Mouse (Mus musculus) embryonic facial prominence, embryonic 11.5 days (tissue): ENCODE measurements around the gene Klf6. TPM values are rescaled to one million over a fixed set of nuclear protein-coding genes. Genes with fewer than 3 reads are reported as not detected.

Source experiments
- ATAC-seq: fragments of 200-750 bp; cut with Nextera tagmentation; replicated peaks from 2 replicates; pipeline ENCODE4 v1.8.0; 2017; ENCODE audit warnings: low read depth; ENCODE audit not compliant: insufficient number of reproducible peaks, low FRiP score, low TSS enrichment
- DNase-seq: peaks from one replicate; pipeline ENCODE4 v3.0.0-alpha.2; 2015; ENCODE audit warnings: low spot score
- H3K27ac ChIP-seq: fragments of 300-500 bp; sonication (generic); replicated peaks from 2 replicates; pipeline ENCODE4 v1.5.1; 2014; ENCODE audit warnings: mild to moderate bottlenecking, low read depth, low read length, control low read depth
- H3K27me3 ChIP-seq: fragments of 300-500 bp; sonication (generic); 2 replicates; pipeline ENCODE4 v1.6.1; 2014; ENCODE audit warnings: mild to moderate bottlenecking, low read length, moderate library complexity, mixed read lengths; ENCODE audit not compliant: control insufficient read depth, insufficient read depth
- H3K36me3 ChIP-seq: fragments of 300-500 bp; sonication (generic); replicated peaks from 2 replicates; pipeline ENCODE4 v1.6.1; 2014; ENCODE audit warnings: low read depth, mild to moderate bottlenecking, low read length, moderate library complexity, mixed read lengths; ENCODE audit not compliant: control insufficient read depth, insufficient read depth
- H3K4me1 ChIP-seq: fragments of 300-500 bp; sonication (generic); 2 replicates; pipeline ENCODE4 v1.6.1; 2014; ENCODE audit warnings: low read length, mixed read lengths; ENCODE audit not compliant: control insufficient read depth, insufficient read depth
- H3K4me2 ChIP-seq: fragments of 300-500 bp; sonication (generic); 2 replicates; pipeline ENCODE4 v1.6.1; 2014; ENCODE audit warnings: low read depth, mild to moderate bottlenecking, control low read depth, low read length, moderate library complexity
- H3K4me3 ChIP-seq: fragments of 300-500 bp; sonication (generic); 2 replicates; pipeline ENCODE4 v1.5.1; 2014; ENCODE audit warnings: low read depth, low read length, control low read depth
- H3K9ac ChIP-seq: fragments of 300-500 bp; sonication (generic); replicated peaks from 2 replicates; pipeline ENCODE4 v1.6.1; 2014; ENCODE audit warnings: mild to moderate bottlenecking, control low read depth, low read length
- H3K9me3 ChIP-seq: fragments of 300-500 bp; sonication (generic); replicated peaks from 2 replicates; pipeline ENCODE4 v1.6.1; 2016; ENCODE audit warnings: mild to moderate bottlenecking, low read length, inconsistent platforms, mixed read lengths; ENCODE audit not compliant: control insufficient read depth
- WGBS: fragments of 180-500 bp; shearing (Covaris S2); extraction: QIAGEN DNeasy Blood & Tissue Kit; methylation state at CpG from one replicate; pipeline ENCODE4 v1.1.7; 2014; 5-methylcytosine and 5-hydroxymethylcytosine counted together
- polyA plus RNA-seq: library from polyadenylated mRNA; unstranded; fragments of >200 nt; fragmentation: Nextera tagmentation; extraction: Ambion mirVana; gene quantifications from 2 replicates; pipeline ENCODE4 v1.2.1, GENCODE M21; 2014

Klf6 gene
- polyA plus RNA-seq, 1 experiment from 2014 or later: 43.6 TPM

DNA sequence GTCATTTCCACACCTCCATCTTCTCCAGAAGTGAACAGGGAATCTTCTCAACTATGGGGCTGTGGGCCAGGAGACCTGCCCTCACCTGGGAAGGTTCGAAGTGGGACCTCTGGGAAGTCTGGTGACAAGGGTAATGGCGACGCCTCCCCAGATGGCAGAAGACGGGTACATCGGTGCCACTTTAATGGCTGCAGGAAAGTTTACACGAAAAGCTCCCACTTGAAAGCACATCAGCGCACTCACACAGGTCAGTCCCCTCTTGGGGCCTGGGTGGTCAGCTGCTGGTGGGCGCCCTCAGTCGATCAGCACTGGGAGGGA lies 3.8 kb downstream of the Klf6 start:
- Histone ChIP-seq H3K27ac (no peak overlapping the region), H3K27me3 (no peaks in the 10 kb centered on the region), H3K4me3 (no peak overlapping the region), H3K36me3 (peaks cover 6% of the 10 kb centered on the region), H3K4me2 (no peak overlapping the region), H3K9ac (no peak overlapping the region), H3K4me1 (no peaks in the 10 kb centered on the region), H3K9me3 (no peaks in the 10 kb centered on the region)
- 93% methylated on average over 9 of the region's 9 CpGs for WGBS
- ATAC-seq: no peak
- DNase-seq: no peak

DNA sequence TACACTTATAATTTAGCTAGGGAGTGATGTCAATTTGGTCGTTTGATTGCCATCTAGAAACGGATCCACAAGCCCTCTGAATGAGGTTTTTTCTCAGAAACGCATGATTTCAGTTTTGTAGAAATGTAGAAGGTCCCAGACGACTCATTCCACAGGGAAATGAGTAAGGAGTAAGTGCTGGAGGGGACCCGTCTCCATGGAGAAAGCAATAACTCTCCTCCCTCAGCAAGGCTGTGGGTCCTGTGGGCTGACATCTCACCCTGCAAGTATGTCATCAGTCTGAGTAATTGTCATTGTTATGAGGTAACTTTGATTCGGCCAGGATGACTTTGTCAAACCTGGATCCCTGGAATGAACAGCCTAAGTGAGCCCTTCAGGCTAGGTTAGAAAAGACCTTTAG lies 4.8 kb downstream of the Klf6 start:
- 83% methylated on average over 6 of the region's 6 CpGs for WGBS

DNA sequence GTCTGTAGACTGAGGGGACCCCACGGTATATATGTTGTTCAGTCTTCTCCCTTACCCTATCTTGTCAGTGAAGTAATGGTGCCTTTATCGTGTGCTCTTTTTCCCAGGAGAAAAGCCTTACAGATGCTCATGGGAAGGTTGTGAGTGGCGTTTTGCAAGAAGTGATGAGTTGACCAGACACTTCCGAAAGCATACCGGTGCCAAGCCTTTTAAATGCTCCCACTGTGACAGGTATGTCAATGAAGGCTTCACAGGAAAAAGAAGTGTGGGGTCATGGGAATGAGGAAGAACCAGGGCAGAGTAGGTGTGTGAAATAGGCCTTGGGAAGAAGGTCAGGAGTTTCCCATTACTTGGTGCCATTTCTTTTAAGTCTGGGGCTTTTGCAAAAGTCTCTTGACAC lies 5.2 kb downstream of the Klf6 start:
- WGBS: 88% methylated on average over 5 of the region's 5 CpGs
- Histone ChIP-seq H3K9ac (no peak overlapping the region), H3K4me1 (no peaks in the 10 kb centered on the region), H3K36me3 (peaks cover 6% of the 10 kb centered on the region), H3K9me3 (no peaks in the 10 kb centered on the region), H3K4me3 (no peak overlapping the region), H3K27ac (no peak overlapping the region), H3K27me3 (no peaks in the 10 kb centered on the region), H3K4me2 (no peak overlapping the region)
- DNase-seq (no peak), ATAC-seq (no peak)

More for the DNA sequence above, 4.8 kb downstream of the Klf6 start:
- no peak overlapping the region for H3K4me2 ChIP-seq
- H3K27ac ChIP-seq: no peak overlapping the region
- ATAC-seq (no peak), DNase-seq (no peak)
- H3K27me3 ChIP-seq: no peaks in the 10 kb centered on the region
- H3K36me3 ChIP-seq: peaks cover 6% of the 10 kb centered on the region
- H3K4me1 ChIP-seq: no peaks in the 10 kb centered on the region
- no peak overlapping the region for H3K9ac ChIP-seq
- no peak overlapping the region for H3K4me3 ChIP-seq
- H3K9me3 ChIP-seq: no peaks in the 10 kb centered on the region

- H3K9ac ChIP-seq: no peak overlapping the region
- H3K4me2 ChIP-seq: no peak overlapping the region
- H3K4me3 ChIP-seq: no peak overlapping the region
- ATAC-seq (no peak), DNase-seq (no peak)
- 73% methylated on average over 8 of the region's 8 CpGs for WGBS
- no peaks in the 10 kb centered on the region for H3K27me3 ChIP-seq
- no peaks in the 10 kb centered on the region for H3K9me3 ChIP-seq
- H3K4me1 ChIP-seq: no peaks in the 10 kb centered on the region
- H3K27ac ChIP-seq: no peak overlapping the region
- H3K36me3 ChIP-seq: peaks cover 6% of the 10 kb centered on the region
Observed at GRCm38 (mm10) chr13:5868376-5868775, 7.1 kb downstream of the Klf6 start.

DNA sequence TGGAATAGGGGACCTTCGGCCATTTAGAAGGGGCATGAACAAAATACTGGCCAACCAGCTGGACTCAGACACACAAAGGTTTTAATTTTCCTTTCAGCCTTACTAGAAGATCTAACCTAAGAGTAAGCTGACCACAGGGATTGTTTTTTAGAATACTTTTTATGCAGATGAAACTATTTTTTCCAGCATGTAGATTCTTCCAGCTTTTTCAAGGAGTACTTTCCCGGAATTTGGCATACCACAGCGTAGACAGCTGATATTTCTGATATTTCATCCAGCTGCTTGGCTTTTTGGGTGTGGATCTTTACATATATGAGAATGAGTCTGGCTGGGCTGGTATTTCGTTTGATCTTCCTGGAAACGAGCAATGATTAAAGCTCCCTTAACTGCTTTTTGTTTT lies 8.2 kb downstream of the Klf6 start:
- Histone ChIP-seq H3K36me3 (peaks cover 6% of the 10 kb centered on the region), H3K4me3 (no peak overlapping the region), H3K27me3 (no peaks in the 10 kb centered on the region), H3K4me1 (no peaks in the 10 kb centered on the region), H3K9me3 (no peaks in the 10 kb centered on the region), H3K4me2 (no peak overlapping the region), H3K27ac (no peak overlapping the region), H3K9ac (no peak overlapping the region)
- ATAC-seq: no peak
- 57% methylated on average over 5 of the region's 5 CpGs for WGBS
- no peak for DNase-seq

DNA sequence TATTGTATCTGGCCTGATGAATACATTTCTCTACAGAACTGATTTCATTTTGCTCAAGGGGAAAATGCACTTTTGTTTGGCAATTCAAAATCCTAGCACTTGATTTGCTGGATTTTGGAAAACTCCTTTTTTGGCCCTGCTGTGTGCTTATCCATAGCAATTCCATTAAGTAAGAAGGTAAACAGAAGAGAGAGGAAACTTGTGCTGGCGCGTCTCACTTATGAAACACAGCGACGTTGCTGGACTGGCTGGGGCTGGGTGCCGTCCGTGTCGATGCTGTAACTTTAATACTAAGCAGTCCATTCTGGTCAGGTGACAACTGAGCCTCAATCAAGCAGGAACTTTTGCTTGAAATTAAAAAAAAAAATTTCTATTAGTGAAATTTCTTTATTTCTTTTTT lies 8.6 kb downstream of the Klf6 start:
- no peak overlapping the region for H3K4me2 ChIP-seq
- peak; percentile 33 for DNase-seq

GRCm38 (mm10) chr13:5870382-5871272 lies 9.3 kb downstream of the Klf6 start:
- Histone ChIP-seq H3K27ac (no peak overlapping the region), H3K9ac (no peak overlapping the region; the same call in 1 of the 2 replicates), H3K4me1 (no peaks in the 10 kb centered on the region), H3K27me3 (no peaks in the 10 kb centered on the region), H3K9me3 (no peaks in the 10 kb centered on the region), H3K4me2 (peak overlapping the region; percentile 16; the same call in 1 of the 2 replicates), H3K36me3 (peaks cover 6% of the 10 kb centered on the region), H3K4me3 (no peak overlapping the region)
- peak; percentile 82 for ATAC-seq
- WGBS: 8% methylated on average over 14 of the region's 15 CpGs
- DNase-seq: peak; percentile 55

More for the DNA sequence above, 8.6 kb downstream of the Klf6 start:
- Histone ChIP-seq H3K4me3 (no peak overlapping the region), H3K36me3 (peaks cover 6% of the 10 kb centered on the region), H3K9ac (no peak overlapping the region), H3K4me1 (no peaks in the 10 kb centered on the region), H3K27me3 (no peaks in the 10 kb centered on the region), H3K9me3 (no peaks in the 10 kb centered on the region), H3K27ac (no peak overlapping the region)
- no peak for ATAC-seq
- 5% methylated on average over 7 of the region's 7 CpGs for whole genome bisulfite sequencing

- Histone ChIP-seq H3K9ac (no peak overlapping the region), H3K27me3 (no peaks in the 10 kb centered on the region), H3K4me1 (no peaks in the 10 kb centered on the region), H3K27ac (no peak overlapping the region), H3K9me3 (no peaks in the 10 kb centered on the region), H3K4me3 (no peak overlapping the region), H3K4me2 (no peak overlapping the region), H3K36me3 (peaks cover 6% of the 10 kb centered on the region)
- ATAC-seq: no peak
- no peak for DNase-seq
- 92% methylated on average over 7 of the region's 7 CpGs for WGBS
Observed at GRCm38 (mm10) chr13:5871414-5871813, 10.1 kb downstream of the Klf6 start.
